Mouse (Mus musculus): Measurements from ENCODE around the gene Agap2.

DNA sequence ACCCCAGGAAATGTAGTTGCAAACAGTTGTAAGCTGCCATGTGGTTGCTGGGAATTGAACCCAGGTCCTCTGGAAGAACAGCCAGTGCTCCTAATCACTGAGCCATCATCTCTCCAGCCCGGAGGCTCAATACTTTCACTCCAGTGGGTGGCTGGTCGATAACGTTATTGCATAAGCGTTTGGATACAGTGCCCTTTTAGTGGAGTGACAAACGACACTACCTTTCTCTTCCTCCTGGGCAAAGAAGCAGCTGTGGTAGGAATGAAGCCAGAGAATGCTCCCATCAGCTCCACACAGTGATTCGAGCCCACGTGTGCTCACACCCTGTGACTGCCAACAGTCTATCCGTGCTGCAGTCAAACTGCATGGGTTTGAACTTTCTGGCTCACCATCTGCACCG lies 3.9 kb upstream of the Agap2 start:
- TF ChIP-seq POLR2A (IDR thresholded peaks at IDR 0.05; ENCODE audit: borderline replicate concordance, extremely low read depth, insufficient read depth, insufficient read length, poor library complexity, severe bottlenecking), result no peak
- TF ChIP-seq CTCF (IDR thresholded peaks at IDR 0.05; ENCODE audit: borderline replicate concordance, extremely low read depth, insufficient read depth, insufficient read length), result no peak

Measured in brain, embryonic 14.5 days (tissue).